Mouse (Mus musculus): ENCODE data around the gene Ccdc57.
"Not testable (repeated sequence)": the region's sequence is repeated elsewhere in the genome, so short reads cannot be mapped to it uniquely, and the experiment has no call there.

Ccdc57 gene

GRCm38 (mm10) chr11:120903159-120903850 is 29.4 kb downstream of the Ccdc57 start:
- peak in 1 of 2 experiments; percentile 15 for DNase-seq (ENCODE audit: low spot score in 2 of 2)

- DNase-seq (ENCODE audit: low spot score in 2 of 2) = no peak
Measured at GRCm38 (mm10) chr11:120902487-120903142, 30.1 kb downstream of the Ccdc57 start.

GRCm38 (mm10) chr11:120901729-120902486 is 30.8 kb downstream of the Ccdc57 start:
- no peak for DNase-seq (ENCODE audit: low spot score in 2 of 2)

- DNase-seq (ENCODE audit: low spot score in 2 of 2) = no peak
Measured at GRCm38 (mm10) chr11:120900276-120901244, 32.1 kb downstream of the Ccdc57 start.

GRCm38 (mm10) chr11:120898114-120898548 is 34.5 kb downstream of the Ccdc57 start:
- no peak for DNase-seq (ENCODE audit: low spot score in 2 of 2)

GRCm38 (mm10) chr11:120895441-120895840 is 37.2 kb downstream of the Ccdc57 start:
- no peak for DNase-seq (ENCODE audit: low spot score in 2 of 2)

GRCm38 (mm10) chr11:120894397-120894796 is 38.3 kb downstream of the Ccdc57 start:
- DNase-seq (ENCODE audit: low spot score in 2 of 2) = no peak

- DNase-seq (ENCODE audit: low spot score in 2 of 2) = no peak
Measured at GRCm38 (mm10) chr11:120889216-120889615, 43.5 kb downstream of the Ccdc57 start.

- DNase-seq (ENCODE audit: low spot score in 2 of 2) = no peak
Measured at GRCm38 (mm10) chr11:120888718-120889117, 44.0 kb downstream of the Ccdc57 start.

GRCm38 (mm10) chr11:120887502-120887901 is 45.2 kb downstream of the Ccdc57 start:
- DNase-seq (ENCODE audit: low spot score in 2 of 2) = no peak

GRCm38 (mm10) chr11:120886462-120886861 is 46.2 kb downstream of the Ccdc57 start:
- no peak for DNase-seq (ENCODE audit: low spot score in 2 of 2)

GRCm38 (mm10) chr11:120883601-120884000 is 49.1 kb downstream of the Ccdc57 start:
- DNase-seq (ENCODE audit: low spot score in 2 of 2) = no peak

- DNase-seq (ENCODE audit: low spot score in 2 of 2) = no peak
Measured at GRCm38 (mm10) chr11:120882931-120883330, 49.7 kb downstream of the Ccdc57 start.

- no peak for DNase-seq (ENCODE audit: low spot score in 2 of 2)
Measured at GRCm38 (mm10) chr11:120873206-120873605, 59.5 kb downstream of the Ccdc57 start.

GRCm38 (mm10) chr11:120871521-120871920 is 61.2 kb downstream of the Ccdc57 start:
- DNase-seq (ENCODE audit: low spot score in 2 of 2) = no peak

- DNase-seq (ENCODE audit: low spot score in 2 of 2) = no peak
Measured at GRCm38 (mm10) chr11:120865816-120866215, 66.9 kb downstream of the Ccdc57 start.

GRCm38 (mm10) chr11:120862819-120863218 is 69.9 kb downstream of the Ccdc57 start:
- DNase-seq (ENCODE audit: low spot score in 2 of 2) = no peak

- not testable (repeated sequence) for DNase-seq (ENCODE audit: low spot score in 2 of 2)
Measured at GRCm38 (mm10) chr11:120855938-120856337, 76.7 kb downstream of the Ccdc57 start.

- no peak for DNase-seq (ENCODE audit: low spot score in 2 of 2)
Measured at GRCm38 (mm10) chr11:120853788-120854187, 78.9 kb downstream of the Ccdc57 start.

GRCm38 (mm10) chr11:120853158-120853557 is 79.5 kb downstream of the Ccdc57 start:
- no peak for DNase-seq (ENCODE audit: low spot score in 2 of 2)
